Mouse (Mus musculus) forebrain, embryonic 16.5 days (tissue): ENCODE measurements around the gene Zfp64. TPM values are rescaled to one million over a fixed set of nuclear protein-coding genes. Genes with fewer than 3 reads are reported as not detected.
A peak's percentile ranks its signal among the peaks of the same experiment; 100 is the strongest.

Experiments used
- ATAC-seq: fragments of 200-750 bp; cut with Nextera tagmentation; 2 replicates; pipeline ENCODE4 v1.8.0; 2017; ENCODE audit warnings: mild to moderate bottlenecking, moderate library complexity
- H3K27ac ChIP-seq: fragments of 300-500 bp; sonication (generic); 2 replicates; pipeline ENCODE4 v1.5.1; 2014; ENCODE audit warnings: low read length, control low read depth
- H3K27me3 ChIP-seq: fragments of 300-500 bp; sonication (generic); replicated peaks from 2 replicates; pipeline ENCODE4 v1.6.1; 2014; ENCODE audit warnings: low read length; ENCODE audit not compliant: control insufficient read depth, insufficient read depth
- H3K36me3 ChIP-seq: fragments of 300-500 bp; sonication (generic); 2 replicates; pipeline ENCODE4 v1.6.1; 2014; ENCODE audit not compliant: control insufficient read depth, insufficient read depth
- H3K4me1 ChIP-seq: fragments of 300-500 bp; sonication (generic); replicated peaks from 2 replicates; pipeline ENCODE4 v1.6.1; 2014; ENCODE audit warnings: low read length; ENCODE audit not compliant: control insufficient read depth, insufficient read depth
- H3K4me2 ChIP-seq: fragments of 300-500 bp; sonication (generic); 2 replicates; pipeline ENCODE4 v1.6.1; 2014; ENCODE audit warnings: mild to moderate bottlenecking, low read length, control low read depth
- H3K4me3 ChIP-seq: fragments of 300-500 bp; sonication (generic); replicated peaks from 2 replicates; pipeline ENCODE4 v1.5.1; 2014; ENCODE audit warnings: mild to moderate bottlenecking, low read length, control low read depth
- H3K9ac ChIP-seq: fragments of 300-500 bp; sonication (generic); replicated peaks from 2 replicates; pipeline ENCODE4 v1.6.1; 2014; ENCODE audit warnings: low read depth, low read length, control low read depth
- H3K9me3 ChIP-seq: fragments of 300-500 bp; sonication (generic); 2 replicates; pipeline ENCODE4 v1.6.1; 2016; ENCODE audit warnings: low read length; ENCODE audit not compliant: control insufficient read depth
- WGBS: fragments of 180-500 bp; shearing (Covaris S2); extraction: QIAGEN DNeasy Blood & Tissue Kit; methylation state at CpG from one replicate; pipeline ENCODE4 v1.1.7; 2014; 5-methylcytosine and 5-hydroxymethylcytosine counted together
- polyA plus RNA-seq: library from polyadenylated mRNA; unstranded; fragments of >200 nt; fragmentation: Nextera tagmentation; extraction: Ambion mirVana; gene quantifications from 2 replicates; pipeline ENCODE4 v1.2.1, GENCODE M21; 2015

Gene Zfp64
- polyA plus RNA-seq: 32.7 and 33.3 TPM in 2 replicates

DNA sequence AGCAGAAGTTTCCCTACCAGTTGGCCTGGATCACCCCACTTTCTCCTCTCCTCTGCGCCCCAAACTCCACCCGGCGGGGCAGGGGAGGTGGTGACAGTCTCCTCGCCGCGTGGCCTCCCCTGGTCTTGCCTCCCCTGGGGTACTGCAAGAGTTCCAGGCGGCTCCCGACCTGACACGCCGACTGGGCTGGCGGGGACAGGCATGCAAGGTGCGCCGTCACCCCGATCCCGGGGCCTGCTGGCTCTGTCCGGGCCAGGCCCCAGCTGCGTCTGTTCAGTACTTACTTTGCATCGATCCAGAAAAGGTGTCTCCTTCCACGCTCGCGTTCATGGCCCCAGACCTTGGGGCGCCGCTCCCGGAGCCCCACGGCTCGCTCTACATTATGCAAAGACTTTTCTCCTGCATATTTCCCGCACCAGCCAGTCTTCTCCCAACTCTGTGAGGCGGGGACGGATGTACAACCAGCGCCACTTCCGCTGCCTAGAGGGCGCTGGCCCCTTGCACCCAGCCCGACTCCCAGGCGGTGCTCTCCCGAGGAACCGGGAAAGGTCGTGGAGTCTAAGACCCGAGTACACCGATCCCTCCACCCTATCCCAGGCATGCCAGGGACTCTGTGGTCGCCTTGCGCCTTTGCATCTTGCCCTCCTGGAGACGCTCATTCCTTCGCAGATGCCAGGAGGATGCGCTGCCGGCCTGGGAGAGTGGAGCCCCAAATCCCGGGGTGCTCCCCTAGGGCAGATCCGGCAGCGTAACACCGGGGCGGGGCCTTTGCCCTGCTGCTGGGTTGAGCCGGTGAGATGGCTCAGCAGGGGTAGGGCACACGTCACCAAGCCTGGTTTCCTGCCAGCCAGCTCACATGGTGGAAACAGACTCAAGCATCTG is at the start of gene Zfp64:
TSS of gene Zfp64 (minus strand) at position 753 of the 882 bp plus-strand sequence.
- H3K4me2 ChIP-seq: peak within 1 kb of the TSS; percentile 94
- peak within 1 kb of the TSS; percentile 83 for H3K4me3 ChIP-seq
- no peaks in the 10 kb centered on the region for H3K9me3 ChIP-seq
- H3K27me3 ChIP-seq: no peaks in the 10 kb centered on the region
- WGBS: 0% methylated on average over 51 of the region's 52 CpGs
- H3K36me3 ChIP-seq: no peaks in the 10 kb centered on the region
- peaks cover 17% of the 10 kb centered on the region for H3K4me1 ChIP-seq
- peak within 1 kb of the TSS; percentile 83 for H3K27ac ChIP-seq
- ATAC-seq: peak; percentile 93
- H3K9ac ChIP-seq: peak within 1 kb of the TSS; percentile 93

DNA sequence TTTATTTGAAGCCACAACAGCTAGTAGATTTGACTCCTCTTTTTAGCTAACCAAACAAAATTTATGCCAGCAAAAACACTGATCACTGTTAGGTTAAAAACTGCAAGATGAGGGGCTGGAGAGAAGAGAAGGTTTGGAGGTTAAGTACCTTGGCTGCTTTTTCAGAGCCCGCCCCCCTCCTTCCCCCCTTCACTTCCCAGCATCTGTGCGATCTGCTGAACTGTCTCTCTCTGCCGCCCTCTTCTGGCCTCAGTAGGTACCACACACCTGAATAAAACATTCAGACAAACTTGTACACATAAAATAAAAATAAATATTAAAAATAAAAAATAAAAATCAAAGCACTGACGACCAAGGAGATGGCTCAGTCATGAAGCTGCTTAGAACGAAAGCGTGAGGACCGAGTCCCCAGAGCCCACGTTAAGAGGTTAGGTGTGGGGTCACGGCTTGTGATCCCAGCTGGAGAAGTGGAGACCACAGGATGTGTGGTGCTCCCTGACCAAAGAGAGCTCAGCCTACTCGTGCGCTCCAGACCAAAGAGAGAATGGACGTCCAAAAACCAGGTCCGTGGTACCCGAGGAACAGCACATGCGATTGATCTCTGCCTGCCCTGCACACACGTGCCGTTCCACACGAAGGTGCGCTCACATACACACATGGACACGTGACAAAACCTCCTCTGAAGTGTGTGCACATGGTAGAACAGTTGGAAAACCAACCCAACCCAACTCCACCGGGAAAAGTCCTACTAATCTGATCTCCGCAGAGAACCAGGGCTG is 37.4 kb upstream of the Zfp64 start:
- ATAC-seq: no peak
- no peak overlapping the region for H3K27ac ChIP-seq
- no peak overlapping the region for H3K4me2 ChIP-seq
- no peaks in the 10 kb centered on the region for H3K36me3 ChIP-seq
- peaks cover 10% of the 10 kb centered on the region for H3K4me1 ChIP-seq
- H3K9ac ChIP-seq: no peak overlapping the region
- WGBS: 75% methylated on average over 22 of the region's 22 CpGs
- H3K9me3 ChIP-seq: no peaks in the 10 kb centered on the region
- no peaks in the 10 kb centered on the region for H3K27me3 ChIP-seq
- no peak overlapping the region for H3K4me3 ChIP-seq

- no peak overlapping the region for H3K4me3 ChIP-seq
- no peaks in the 10 kb centered on the region for H3K27me3 ChIP-seq
- H3K4me2 ChIP-seq: no peak overlapping the region
- H3K9me3 ChIP-seq: peaks cover 3% of the 10 kb centered on the region; the same call in 1 of the 2 replicates
- no peak overlapping the region for H3K27ac ChIP-seq
- H3K36me3 ChIP-seq: no peaks in the 10 kb centered on the region
- peaks cover 10% of the 10 kb centered on the region for H3K4me1 ChIP-seq
- no peak overlapping the region for H3K9ac ChIP-seq
- ATAC-seq: 0 out of 2 replicates have a peak, but pooled peaks have one; percentile 40
- WGBS: 41% methylated on average over 4 of the region's 4 CpGs
Observed at GRCm38 (mm10) chr2:168990957-168991356, 35.6 kb upstream of the Zfp64 start.

GRCm38 (mm10) chr2:168990061-168990753 is 34.8 kb upstream of the Zfp64 start:
- Histone ChIP-seq H3K36me3 (no peaks in the 10 kb centered on the region), H3K27ac (peak overlapping the region; percentile 39; the same call in 1 of the 2 replicates), H3K4me1 (peaks cover 10% of the 10 kb centered on the region), H3K4me3 (no peak overlapping the region), H3K9ac (no peak overlapping the region), H3K27me3 (no peaks in the 10 kb centered on the region), H3K4me2 (no peak overlapping the region), H3K9me3 (peaks cover 3% of the 10 kb centered on the region; the same call in 1 of the 2 replicates)
- ATAC-seq: no peak
- WGBS: 51% methylated on average over 13 of the region's 13 CpGs

DNA sequence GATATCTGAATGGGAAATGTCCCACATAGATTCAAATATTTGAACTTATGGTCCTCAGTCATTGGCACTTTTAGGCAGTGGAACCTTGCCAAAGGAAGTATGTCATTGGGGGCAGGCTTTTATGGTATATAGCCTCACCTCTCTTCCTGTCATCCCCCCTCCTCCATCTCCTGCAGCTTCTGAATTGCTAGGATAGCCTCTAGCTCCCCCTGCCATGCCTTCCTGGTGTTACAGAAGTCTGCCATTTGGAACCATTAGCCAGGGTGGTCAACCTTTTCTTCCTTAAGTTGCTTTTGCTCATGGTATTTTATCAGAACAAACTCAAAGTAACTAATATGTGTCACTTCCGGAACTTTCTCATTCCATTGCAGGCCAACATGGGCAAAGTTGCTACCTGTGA is 32.7 kb upstream of the Zfp64 start:
- peaks cover 10% of the 10 kb centered on the region for H3K4me1 ChIP-seq
- WGBS: 100% methylated on average over 1 of the region's 1 CpGs
- no peak for ATAC-seq

GRCm38 (mm10) chr2:168987421-168987820 is 32.0 kb upstream of the Zfp64 start:
- no peaks in the 10 kb centered on the region for H3K36me3 ChIP-seq
- H3K9ac ChIP-seq: no peak overlapping the region

More for the DNA sequence above, 32.7 kb upstream of the Zfp64 start:
- Histone ChIP-seq H3K9ac (no peak overlapping the region), H3K27me3 (no peaks in the 10 kb centered on the region), H3K4me2 (no peak overlapping the region), H3K36me3 (no peaks in the 10 kb centered on the region), H3K27ac (no peak overlapping the region), H3K4me3 (no peak overlapping the region), H3K9me3 (peaks cover 3% of the 10 kb centered on the region; the same call in 1 of the 2 replicates)

DNA sequence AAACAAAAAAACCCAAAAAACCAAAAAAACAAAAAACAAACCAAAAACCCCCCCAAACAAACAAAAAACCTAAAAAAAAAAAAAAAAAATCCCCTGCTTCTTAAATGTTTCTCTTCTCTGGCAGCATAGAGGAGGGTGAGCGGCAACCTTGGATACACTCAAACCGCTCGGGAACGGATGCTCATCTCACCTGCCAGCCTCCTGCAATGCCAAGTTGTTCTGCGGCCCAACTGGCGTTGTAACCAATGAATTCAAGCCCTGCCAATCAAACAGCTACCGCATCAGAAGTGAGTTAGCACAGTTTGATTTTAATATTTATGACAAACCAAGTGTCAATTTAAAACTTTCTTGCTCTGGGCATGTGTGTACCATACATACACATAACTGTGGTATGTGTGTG is 26.6 kb upstream of the Zfp64 start:
- Histone ChIP-seq H3K27me3 (no peaks in the 10 kb centered on the region), H3K36me3 (no peaks in the 10 kb centered on the region), H3K9me3 (peaks cover 1% of the 10 kb centered on the region; the same call in 1 of the 2 replicates), H3K27ac (no peak overlapping the region), H3K9ac (no peak overlapping the region), H3K4me3 (no peak overlapping the region), H3K4me2 (no peak overlapping the region), H3K4me1 (no peaks in the 10 kb centered on the region)
- WGBS: 69% methylated on average over 7 of the region's 7 CpGs
- 0 out of 2 replicates have a peak, but pooled peaks have one; percentile 49 for ATAC-seq

More at GRCm38 (mm10) chr2:168987421-168987820, 32.0 kb upstream of the Zfp64 start:
- ATAC-seq: no peak
- Histone ChIP-seq H3K27ac (no peak overlapping the region), H3K27me3 (no peaks in the 10 kb centered on the region), H3K4me1 (peaks cover 10% of the 10 kb centered on the region), H3K4me3 (no peak overlapping the region), H3K9me3 (peaks cover 3% of the 10 kb centered on the region; the same call in 1 of the 2 replicates), H3K4me2 (no peak overlapping the region)
- WGBS: 84% methylated on average over 13 of the region's 13 CpGs

DNA sequence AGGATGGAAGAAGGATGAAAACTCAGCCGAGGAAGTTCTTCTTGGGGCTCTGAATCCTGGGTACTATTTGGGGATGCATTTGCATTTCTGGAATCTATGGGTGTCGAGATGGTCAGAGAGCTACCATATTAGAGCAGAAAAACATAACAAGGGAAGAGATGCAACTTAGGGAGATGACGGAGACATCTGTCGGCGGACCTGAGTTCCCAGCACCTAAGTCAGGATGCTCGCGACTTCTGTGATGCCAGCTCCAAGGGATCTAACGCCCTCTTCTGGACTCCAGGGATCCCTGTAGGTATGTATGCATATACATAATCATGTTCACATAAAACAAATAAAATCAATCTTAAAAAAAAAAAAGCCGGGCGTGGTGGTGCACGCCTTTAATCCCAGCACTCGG is 26.1 kb upstream of the Zfp64 start:
- WGBS: 80% methylated on average over 12 of the region's 12 CpGs
- Histone ChIP-seq H3K4me1 (no peaks in the 10 kb centered on the region), H3K9ac (no peak overlapping the region), H3K27ac (no peak overlapping the region), H3K27me3 (no peaks in the 10 kb centered on the region), H3K36me3 (no peaks in the 10 kb centered on the region), H3K4me2 (no peak overlapping the region), H3K4me3 (no peak overlapping the region), H3K9me3 (no peaks in the 10 kb centered on the region)
- no peak for ATAC-seq
